Mouse (Mus musculus) kidney, embryonic 14.5 days (tissue): ENCODE measurements around the gene Ifna4. TPM values are rescaled to one million over a fixed set of nuclear protein-coding genes. Genes with fewer than 3 reads are reported as not detected.
"Not testable (repeated sequence)": the region's sequence is repeated elsewhere in the genome, so short reads cannot be mapped to it uniquely, and the experiment has no call there.

Experiments
- ATAC-seq: fragments of 200-750 bp; cut with Nextera tagmentation; 2 replicates; pipeline ENCODE4 v1.8.0; 2017; ENCODE audit warnings: moderate number of reproducible peaks, mild to moderate bottlenecking, moderate TSS enrichment, moderate library complexity; ENCODE audit not compliant: low FRiP score, low TSS enrichment
- H3K27ac ChIP-seq: fragments of 300-500 bp; sonication (generic); 2 replicates; pipeline ENCODE4 v1.5.1; 2014; ENCODE audit warnings: low read depth, mild to moderate bottlenecking, low read length, moderate library complexity, mixed read lengths
- H3K27me3 ChIP-seq: fragments of 300-500 bp; sonication (generic); 2 replicates; pipeline ENCODE4 v1.6.1; 2014; ENCODE audit warnings: mild to moderate bottlenecking, low read length; ENCODE audit not compliant: control insufficient read depth, insufficient read depth
- H3K36me3 ChIP-seq: fragments of 300-500 bp; sonication (generic); 2 replicates; pipeline ENCODE4 v1.6.1; 2014; ENCODE audit warnings: low read length, mixed read lengths; ENCODE audit not compliant: control insufficient read depth, insufficient read depth
- H3K4me1 ChIP-seq: fragments of 300-500 bp; sonication (generic); 2 replicates; pipeline ENCODE4 v1.6.1; 2014; ENCODE audit warnings: low read length, mixed read lengths; ENCODE audit not compliant: control insufficient read depth, insufficient read depth
- H3K4me2 ChIP-seq: fragments of 300-500 bp; sonication (generic); replicated peaks from 2 replicates; pipeline ENCODE4 v1.6.1; 2014; ENCODE audit warnings: low read depth, mild to moderate bottlenecking, low read length
- H3K4me3 ChIP-seq: fragments of 300-500 bp; sonication (generic); 2 replicates; pipeline ENCODE4 v1.5.1; 2014; ENCODE audit warnings: mild to moderate bottlenecking, low read length
- H3K9ac ChIP-seq: fragments of 300-500 bp; sonication (generic); 2 replicates; pipeline ENCODE4 v1.6.1; 2014; ENCODE audit warnings: low read depth, mild to moderate bottlenecking, low read length, moderate library complexity
- H3K9me3 ChIP-seq: fragments of 300-500 bp; sonication (generic); 2 replicates; pipeline ENCODE4 v1.6.1; 2016; ENCODE audit warnings: low read length; ENCODE audit not compliant: control insufficient read depth
- whole genome bisulfite sequencing: fragments of 180-500 bp; shearing (Covaris S2); extraction: QIAGEN DNeasy Blood & Tissue Kit; methylation state at CpG from one replicate; pipeline ENCODE4 v1.1.7; 2014; 5-methylcytosine and 5-hydroxymethylcytosine counted together
- polyA plus RNA-seq: library from polyadenylated mRNA; unstranded; fragments of >200 nt; fragmentation: Nextera tagmentation; extraction: Ambion mirVana; gene quantifications from 2 replicates; pipeline ENCODE4 v1.2.1, GENCODE M21; 2014

Gene Ifna4
- polyA plus RNA-seq = not detected in 2 replicates

- ATAC-seq = no peak
- Histone ChIP-seq H3K27ac (no peak within 1 kb of the TSS), H3K27me3 (no peaks in the 10 kb centered on the region), H3K9ac (no peak within 1 kb of the TSS), H3K4me3 (no peak within 1 kb of the TSS), H3K4me2 (no peak within 1 kb of the TSS), H3K4me1 (no peaks in the 10 kb centered on the region), H3K36me3 (no peaks in the 10 kb centered on the region), H3K9me3 (no peaks in the 10 kb centered on the region)
- 70% methylated on average over 2 of the region's 2 CpGs for WGBS
Measured at GRCm38 (mm10) chr4:88841438-88841911, at the start of gene Ifna4. TSS of gene Ifna4 (plus strand) at chr4:88841861.

GRCm38 (mm10) chr4:88793936-88794675 lies 47.6 kb upstream of the Ifna4 start, which contains the start of gene Gm13275:
TSS of gene Gm13275 (plus strand) at chr4:88794487.
- H3K9ac ChIP-seq, H3K9me3 ChIP-seq, H3K4me1 ChIP-seq, ATAC-seq, H3K36me3 ChIP-seq, H3K4me3 ChIP-seq, H3K27me3 ChIP-seq, H3K27ac ChIP-seq, H3K4me2 ChIP-seq: not testable (repeated sequence)
- WGBS = 0% methylated on average over 7 of the region's 52 CpGs

GRCm38 (mm10) chr4:88797097-88797496 lies 44.6 kb upstream of the Ifna4 start, which contains the start of gene Gm13279:
TSS of gene Gm13279 (plus strand) at chr4:88797397.
- not testable (repeated sequence) for H3K27ac ChIP-seq, H3K9ac ChIP-seq, H3K9me3 ChIP-seq, H3K4me3 ChIP-seq, ATAC-seq, H3K27me3 ChIP-seq, H3K36me3 ChIP-seq, H3K4me1 ChIP-seq, H3K4me2 ChIP-seq
- WGBS = no CpG with 5 or more reads among the region's 28 CpGs

GRCm38 (mm10) chr4:88799365-88799764 lies 42.3 kb upstream of the Ifna4 start, which contains the start of gene Gm13285:
TSS of gene Gm13285 (plus strand) at chr4:88799665.
- not testable (repeated sequence) for H3K27ac ChIP-seq, ATAC-seq, H3K9me3 ChIP-seq, H3K4me1 ChIP-seq, H3K36me3 ChIP-seq, H3K4me3 ChIP-seq, H3K9ac ChIP-seq, H3K4me2 ChIP-seq, H3K27me3 ChIP-seq
- WGBS = 3% methylated on average over 3 of the region's 7 CpGs

GRCm38 (mm10) chr4:88802954-88803353 lies 38.7 kb upstream of the Ifna4 start, which contains the start of gene Gm13287:
TSS of gene Gm13287 (plus strand) at chr4:88803254.
- not testable (repeated sequence) for H3K27ac ChIP-seq, H3K36me3 ChIP-seq, H3K27me3 ChIP-seq, H3K4me2 ChIP-seq, H3K9ac ChIP-seq, ATAC-seq, H3K4me3 ChIP-seq, H3K4me1 ChIP-seq, H3K9me3 ChIP-seq
- WGBS = no CpG with 5 or more reads among the region's 29 CpGs

- not testable (repeated sequence) for H3K27me3 ChIP-seq, H3K4me1 ChIP-seq, H3K36me3 ChIP-seq, H3K27ac ChIP-seq, H3K9ac ChIP-seq, H3K4me3 ChIP-seq, H3K9me3 ChIP-seq, H3K4me2 ChIP-seq, ATAC-seq
- no CpG with 5 or more reads among the region's 8 CpGs for WGBS
Measured at GRCm38 (mm10) chr4:88805231-88805630, 36.4 kb upstream of the Ifna4 start, which contains the start of gene Gm13288. TSS of gene Gm13288 (plus strand) at chr4:88805531.

GRCm38 (mm10) chr4:88805761-88806160 lies 35.9 kb upstream of the Ifna4 start:
- not testable (repeated sequence) for H3K27ac ChIP-seq, H3K9me3 ChIP-seq, H3K4me3 ChIP-seq, H3K9ac ChIP-seq, H3K36me3 ChIP-seq, ATAC-seq, H3K4me2 ChIP-seq, H3K4me1 ChIP-seq, H3K27me3 ChIP-seq
- 0% methylated on average over 13 of the region's 34 CpGs for WGBS

- 63% methylated on average over 3 of the region's 3 CpGs for WGBS
- no peak for ATAC-seq
- no peak within 1 kb of the TSS for H3K4me3 ChIP-seq
Measured at GRCm38 (mm10) chr4:88815928-88816327, 25.7 kb upstream of the Ifna4 start, which contains the start of gene Ifna7. TSS of gene Ifna7 (plus strand) at chr4:88816228.

GRCm38 (mm10) chr4:88819659-88820058 lies 22.0 kb upstream of the Ifna4 start, which contains the start of gene Ifna11:
TSS of gene Ifna11 (plus strand) at chr4:88819959.
- H3K27me3 ChIP-seq = no peaks in the 10 kb centered on the region
- H3K4me2 ChIP-seq = no peak within 1 kb of the TSS
- no peak within 1 kb of the TSS for H3K27ac ChIP-seq
- no peaks in the 10 kb centered on the region for H3K9me3 ChIP-seq
- no peaks in the 10 kb centered on the region for H3K36me3 ChIP-seq
- H3K4me1 ChIP-seq = no peaks in the 10 kb centered on the region
- WGBS = 81% methylated on average over 1 of the region's 1 CpGs
- H3K4me3 ChIP-seq = no peak within 1 kb of the TSS
- no peak within 1 kb of the TSS for H3K9ac ChIP-seq
- no peak for ATAC-seq

More at GRCm38 (mm10) chr4:88815928-88816327, 25.7 kb upstream of the Ifna4 start, which contains the start of gene Ifna7:
- no peak within 1 kb of the TSS for H3K27ac ChIP-seq
- H3K4me2 ChIP-seq = no peak within 1 kb of the TSS
- H3K27me3 ChIP-seq = no peaks in the 10 kb centered on the region
- H3K9ac ChIP-seq = no peak within 1 kb of the TSS
- no peaks in the 10 kb centered on the region for H3K4me1 ChIP-seq
- H3K36me3 ChIP-seq = no peaks in the 10 kb centered on the region
- no peaks in the 10 kb centered on the region for H3K9me3 ChIP-seq
